Mouse (Mus musculus): ENCODE results near the gene Vma21-ps. TPM values are rescaled to one million over a fixed set of nuclear protein-coding genes. Genes with fewer than 3 reads are reported as not detected.

Gene Vma21-ps
- total RNA-seq (2023): not detected

GRCm38 (mm10) chr4:52497144-52497543 is at the start of gene Vma21-ps:
Gene Vma21-ps (minus strand): TSS chr4:52497244.

Other genes starting within 250 kb of the Vma21-ps start
- gene Smc2, start 58.0 kb downstream of the Vma21-ps start, total RNA-seq (2023): 15.0 TPM
- gene Toporsl, start 99.0 kb upstream of the Vma21-ps start, total RNA-seq (2023): not detected